Mouse (Mus musculus) gastrocnemius, postnatal 25 days (tissue): Measurements from ENCODE around the gene Klhdc9. TPM values are rescaled to one million over a fixed set of nuclear protein-coding genes. Genes with fewer than 3 reads are reported as not detected.
A peak's percentile ranks its signal among the peaks of the same experiment; 100 is the strongest.
"Not testable (repeated sequence)": the region's sequence is repeated elsewhere in the genome, so short reads cannot be mapped to it uniquely, and the experiment has no call there.

Experiments used
- DNase-seq: peaks from one replicate; pipeline ENCODE4 v3.0.0; 2022
- total RNA-seq, 2 experiments: library from RNA; stranded (reverse); gene quantifications; 1 replicate in 1 of 2; 2 replicates in 1 of 2; pipeline ENCODE4 v1.2.3; 2021

The Klhdc9 gene
- total RNA-seq, 2 experiments from 2014 or later = not detected

- DNase-seq = no peak
These were observed 3.8 kb downstream of the Klhdc9 start for GRCm38 (mm10) chr1:171356814-171357213.

- no peak for DNase-seq
These were observed 4.7 kb downstream of the Klhdc9 start for GRCm38 (mm10) chr1:171355812-171356340.

GRCm38 (mm10) chr1:171349210-171349609, 11.4 kb downstream of the Klhdc9 start:
- no peak for DNase-seq

GRCm38 (mm10) chr1:171348665-171349064, 11.9 kb downstream of the Klhdc9 start:
- DNase-seq = no peak

GRCm38 (mm10) chr1:171346095-171346450, 14.5 kb downstream of the Klhdc9 start:
- DNase-seq = no peak

GRCm38 (mm10) chr1:171345225-171346094, 15.1 kb downstream of the Klhdc9 start, which contains the start of the genes Nit1 and Pfdn2:
Nit1 (minus strand) TSS chr1:171345646.
Pfdn2 (plus strand) TSS chr1:171345670.
- DNase-seq = peak; percentile 88

GRCm38 (mm10) chr1:171344715-171345114, 15.9 kb downstream of the Klhdc9 start:
- DNase-seq = no peak

- peak; percentile 31 for DNase-seq
These were observed 16.5 kb downstream of the Klhdc9 start for GRCm38 (mm10) chr1:171343922-171344677.

GRCm38 (mm10) chr1:171342262-171343207, 18.1 kb downstream of the Klhdc9 start:
- no peak for DNase-seq

- DNase-seq = no peak
These were observed 30.4 kb downstream of the Klhdc9 start for GRCm38 (mm10) chr1:171330216-171330560.

GRCm38 (mm10) chr1:171329433-171330215, 31.0 kb downstream of the Klhdc9 start:
- DNase-seq = no peak

- DNase-seq = peak; percentile 92
These were observed 31.7 kb downstream of the Klhdc9 start, which contains the start of gene Dedd for GRCm38 (mm10) chr1:171328839-171329432. Dedd (plus strand) TSS chr1:171329145.

- no peak for DNase-seq
These were observed 32.4 kb downstream of the Klhdc9 start for GRCm38 (mm10) chr1:171328244-171328643.

GRCm38 (mm10) chr1:171326588-171326987, 34.0 kb downstream of the Klhdc9 start:
- not testable (repeated sequence) for DNase-seq

GRCm38 (mm10) chr1:171325571-171325970, 35.0 kb downstream of the Klhdc9 start:
- no peak for DNase-seq

- no peak for DNase-seq
These were observed 38.6 kb downstream of the Klhdc9 start for GRCm38 (mm10) chr1:171322012-171322411.

- no peak for DNase-seq
These were observed 39.2 kb downstream of the Klhdc9 start for GRCm38 (mm10) chr1:171321415-171321814.

GRCm38 (mm10) chr1:171320151-171320550, 40.4 kb downstream of the Klhdc9 start:
- DNase-seq = no peak

- no peak for DNase-seq
These were observed 40.9 kb downstream of the Klhdc9 start for GRCm38 (mm10) chr1:171319748-171320147.

- DNase-seq = no peak
These were observed 51.3 kb downstream of the Klhdc9 start for GRCm38 (mm10) chr1:171309321-171309720.
